Mouse (Mus musculus): ENCODE results near the gene Nsun2.

DNA sequence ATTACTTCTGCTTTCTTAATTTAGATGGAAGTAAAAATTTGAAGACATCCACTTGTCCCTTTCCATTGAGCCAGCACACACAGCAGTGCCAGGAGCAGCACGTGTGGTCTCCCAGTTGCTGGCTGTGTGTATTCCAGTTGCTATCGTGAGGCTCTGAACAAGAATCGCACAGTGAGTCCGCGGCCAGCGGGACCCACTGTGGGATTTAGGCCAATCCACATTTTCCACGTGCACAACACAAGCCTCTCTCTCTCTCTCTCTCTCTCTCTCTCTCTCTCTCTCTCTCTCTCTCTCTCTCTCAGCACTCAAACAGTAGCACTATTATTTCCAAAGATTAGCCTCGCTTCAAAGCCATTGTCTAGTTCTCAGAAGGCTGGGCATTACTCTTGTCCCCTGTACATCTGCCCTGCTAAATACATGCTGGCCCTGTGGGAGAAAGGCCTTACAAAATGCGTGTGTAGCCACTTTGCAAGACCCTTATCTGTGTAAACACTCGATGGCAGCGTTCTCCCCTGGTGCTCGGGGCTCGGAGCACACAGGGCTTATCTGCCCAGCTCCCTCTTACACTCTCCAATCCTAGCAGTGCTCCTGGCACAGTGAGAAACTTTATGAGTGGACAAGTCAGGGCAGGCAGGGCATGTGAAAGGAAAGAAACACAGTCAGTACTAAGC is 25.9 kb downstream of the Nsun2 start:
- no peak for TF ChIP-seq CTCF (IDR thresholded peaks at IDR 0.05; ENCODE audit: low read depth)
- TF ChIP-seq EP300 (IDR thresholded peaks at IDR 0.05; ENCODE audit: low read depth): no peak
